Mouse (Mus musculus) cerebellum, adult 9-10 months (tissue): ENCODE measurements around the gene Tsen2.
A peak's percentile ranks its signal among the peaks of the same experiment; 100 is the strongest.

Source experiments
- DNase-seq: peaks from one replicate; pipeline ENCODE4 v3.0.0; 2022

The Tsen2 gene

GRCm38 (mm10) chr6:115542341-115542740 is 2.1 kb upstream of the Tsen2 start:
- no peak for DNase-seq

DNA sequence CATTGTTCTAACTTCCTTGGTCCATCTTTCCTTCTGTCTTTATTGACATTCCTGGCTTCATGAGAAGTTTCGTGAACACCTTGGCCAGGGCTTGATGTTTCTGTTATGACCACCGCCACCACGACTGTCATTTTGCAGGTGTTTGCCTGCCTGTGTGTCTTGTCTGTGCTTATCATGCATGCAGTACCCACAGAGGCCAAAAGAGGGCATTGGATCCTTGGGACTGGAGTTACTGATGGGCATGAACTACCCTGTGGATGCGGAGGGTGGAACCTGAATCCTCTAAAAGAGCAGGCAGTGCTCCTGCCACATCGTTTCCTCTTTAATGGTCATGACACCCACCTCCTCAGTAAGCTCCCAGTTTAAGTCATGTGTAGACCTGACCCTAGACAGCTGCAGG is 1.8 kb downstream of the Tsen2 start:
- DNase-seq = peak; percentile 60

DNA sequence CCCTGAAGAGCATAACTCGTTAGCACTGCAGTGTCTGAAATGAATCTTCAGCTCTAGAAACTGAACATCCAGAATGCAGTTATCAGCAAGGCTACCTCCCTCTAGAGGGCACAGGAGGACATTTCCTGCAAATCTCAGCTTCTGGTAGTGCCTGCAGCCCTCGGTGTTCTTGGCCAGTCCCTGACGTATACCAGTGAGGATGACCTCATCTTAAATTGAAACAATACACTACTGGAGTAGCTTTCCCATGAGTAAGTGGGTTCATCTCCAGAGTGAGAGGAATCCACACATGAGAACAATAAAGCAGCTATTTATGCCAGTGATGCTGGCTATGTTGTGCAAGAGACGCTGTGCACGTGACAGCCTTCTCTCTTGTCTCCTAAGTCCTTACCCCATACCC is 11.0 kb downstream of the Tsen2 start:
- DNase-seq = no peak

- no peak for DNase-seq
These were observed 13.7 kb downstream of the Tsen2 start for GRCm38 (mm10) chr6:115558176-115558575.

DNA sequence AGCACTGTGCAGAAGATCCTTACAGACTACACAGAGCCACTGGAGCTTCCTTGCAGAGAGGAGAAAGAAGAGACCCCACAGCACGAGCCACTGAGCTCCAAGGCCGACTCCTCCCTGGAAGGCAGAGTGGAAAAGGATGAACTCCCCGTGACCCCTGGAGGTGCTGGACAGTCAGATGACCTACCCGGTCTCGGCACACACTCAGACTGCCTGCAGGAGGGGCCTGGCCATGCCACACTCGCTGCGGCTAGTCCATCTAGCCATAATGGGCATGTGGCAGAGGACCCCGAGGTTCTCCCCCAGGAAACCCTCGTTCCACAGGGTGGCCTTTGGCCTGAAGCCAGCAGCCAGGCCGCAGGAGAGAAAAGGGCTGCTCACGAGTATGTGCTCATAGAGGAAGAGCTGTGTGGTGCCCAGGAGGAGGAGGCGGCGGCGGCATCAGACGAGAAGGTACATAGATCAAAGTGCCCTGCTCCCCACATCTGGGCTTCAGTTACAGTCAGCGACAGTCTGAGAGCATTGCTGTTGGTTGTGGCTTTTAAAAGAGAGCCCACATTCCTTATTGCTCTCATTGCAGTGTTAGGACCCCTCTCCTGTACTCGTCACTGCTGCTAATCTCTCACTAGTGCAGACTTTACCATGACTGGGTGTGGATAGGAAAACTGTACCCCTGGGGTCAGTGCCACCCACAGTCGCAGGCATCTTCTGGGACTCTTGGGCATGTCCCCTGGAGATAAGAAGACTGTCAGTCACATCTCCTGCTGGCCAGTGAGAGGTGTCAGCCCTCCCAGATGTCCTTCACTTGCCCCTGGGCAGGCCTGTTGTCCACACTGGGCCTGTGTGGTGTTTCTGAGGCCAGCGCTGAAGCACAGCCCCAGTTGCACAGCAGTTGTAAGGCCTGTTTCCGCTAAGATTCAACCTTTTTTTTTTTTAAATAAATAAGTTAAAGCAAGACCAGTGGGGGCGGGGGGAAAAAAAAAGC is 15.5 kb downstream of the Tsen2 start:
- DNase-seq = no peak

GRCm38 (mm10) chr6:115565479-115566045 is 21.1 kb downstream of the Tsen2 start:
- no peak for DNase-seq

DNA sequence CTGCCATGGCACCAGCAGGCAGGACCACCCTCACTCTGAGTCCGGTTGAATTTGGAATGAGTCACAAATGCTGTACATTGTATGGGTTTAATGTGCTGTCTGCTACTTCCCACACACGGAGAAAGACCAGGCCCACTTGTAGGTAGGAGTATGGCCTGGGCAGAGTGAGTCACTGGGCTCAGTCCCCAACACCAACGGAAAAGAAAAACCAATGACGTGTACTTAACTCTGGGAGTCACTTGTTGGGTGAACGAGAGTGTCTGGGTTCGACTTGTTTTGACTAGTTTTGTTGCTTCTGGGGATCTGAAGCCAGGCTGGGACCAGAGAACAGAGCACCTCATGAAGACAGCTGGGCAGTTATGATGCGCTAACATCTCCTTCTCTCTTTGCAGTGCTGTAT is 29.7 kb downstream of the Tsen2 start:
- DNase-seq = no peak

GRCm38 (mm10) chr6:115577407-115577806 is 32.9 kb downstream of the Tsen2 start:
- DNase-seq = no peak

- no peak for DNase-seq
These were observed 33.5 kb downstream of the Tsen2 start for GRCm38 (mm10) chr6:115577941-115578340.

DNA sequence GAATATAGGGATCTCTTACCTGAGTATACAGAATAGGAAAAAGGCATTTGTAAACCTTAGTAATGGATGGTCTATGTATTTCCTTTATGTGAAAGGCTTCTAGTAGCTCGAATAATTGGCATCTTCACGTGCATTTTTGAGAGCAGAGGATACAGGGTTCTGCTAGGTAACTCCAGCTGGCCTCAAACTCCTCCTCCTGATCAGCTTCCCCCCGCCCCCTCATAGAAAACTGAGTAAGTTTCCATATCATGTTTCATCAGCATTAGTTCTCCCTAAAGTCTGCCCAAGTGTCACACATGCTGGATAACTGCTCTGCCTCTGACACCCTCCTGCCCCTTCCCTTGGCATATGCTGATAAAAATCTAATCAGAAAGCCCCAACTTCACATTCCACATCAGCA is 36.3 kb downstream of the Tsen2 start:
- no peak for DNase-seq

- DNase-seq = no peak
These were observed 38.1 kb downstream of the Tsen2 start for GRCm38 (mm10) chr6:115582328-115583115.

DNA sequence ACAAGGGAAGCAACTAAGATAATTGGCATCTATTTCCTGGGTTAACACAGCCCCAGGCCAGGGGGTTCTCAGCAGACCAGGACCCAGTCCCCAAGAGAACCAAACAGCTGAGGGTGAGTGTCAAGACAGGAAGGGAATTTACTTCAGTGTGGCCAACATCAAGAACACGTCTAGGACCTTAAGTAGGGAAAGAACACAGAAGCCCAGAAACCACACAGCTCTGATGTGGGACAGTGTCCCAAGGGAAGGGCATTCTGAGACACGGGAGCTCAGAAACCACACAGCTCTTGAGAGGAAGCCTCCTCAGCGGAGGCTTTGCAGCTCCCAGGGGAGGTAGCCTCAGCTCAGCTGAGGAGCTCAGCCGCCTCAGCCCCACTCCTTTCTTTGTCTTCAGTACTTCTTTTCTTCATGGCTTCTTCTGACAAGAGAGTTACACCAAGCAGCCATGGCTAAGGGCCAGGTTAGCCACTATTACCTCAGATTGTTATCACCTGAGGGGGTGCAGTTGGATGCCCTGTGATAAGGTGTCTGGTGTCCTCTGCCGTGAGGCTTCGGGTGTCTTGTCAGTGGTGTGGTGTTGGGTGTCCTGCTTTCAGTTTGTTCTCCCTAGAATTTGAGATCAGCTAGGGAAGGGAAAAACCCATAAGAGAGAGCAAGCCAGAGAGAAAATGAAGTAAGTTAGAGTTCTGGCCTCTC is 39.1 kb downstream of the Tsen2 start:
- no peak for DNase-seq

DNA sequence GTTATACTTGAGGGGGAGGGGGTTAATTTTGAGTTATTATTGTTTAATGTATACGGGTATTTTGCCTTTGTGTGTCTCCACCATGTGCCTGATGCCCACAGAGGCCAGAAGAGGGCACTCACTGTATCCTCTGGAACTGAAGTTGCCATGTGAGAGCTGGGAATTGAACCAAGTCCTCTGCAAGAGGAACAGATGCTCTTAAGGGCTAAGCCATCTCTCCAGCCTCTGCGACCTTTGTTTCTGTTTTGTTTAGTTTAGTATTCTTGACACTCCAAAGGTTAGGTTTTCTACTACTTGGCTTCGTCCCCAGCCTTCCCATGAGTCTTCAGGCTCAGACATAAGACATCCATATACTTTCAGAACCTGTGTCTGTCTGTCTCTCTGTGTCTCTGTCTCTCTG is 39.7 kb downstream of the Tsen2 start:
- no peak for DNase-seq

GRCm38 (mm10) chr6:115586321-115586720 is 41.9 kb downstream of the Tsen2 start:
- DNase-seq = no peak

GRCm38 (mm10) chr6:115591692-115592359 is 47.4 kb downstream of the Tsen2 start:
- no peak for DNase-seq

GRCm38 (mm10) chr6:115592458-115592857 is 48.0 kb downstream of the Tsen2 start, which contains the start of gene Mkrn2os:
Gene Mkrn2os (minus strand): TSS chr6:115592576.
- DNase-seq = no peak

DNA sequence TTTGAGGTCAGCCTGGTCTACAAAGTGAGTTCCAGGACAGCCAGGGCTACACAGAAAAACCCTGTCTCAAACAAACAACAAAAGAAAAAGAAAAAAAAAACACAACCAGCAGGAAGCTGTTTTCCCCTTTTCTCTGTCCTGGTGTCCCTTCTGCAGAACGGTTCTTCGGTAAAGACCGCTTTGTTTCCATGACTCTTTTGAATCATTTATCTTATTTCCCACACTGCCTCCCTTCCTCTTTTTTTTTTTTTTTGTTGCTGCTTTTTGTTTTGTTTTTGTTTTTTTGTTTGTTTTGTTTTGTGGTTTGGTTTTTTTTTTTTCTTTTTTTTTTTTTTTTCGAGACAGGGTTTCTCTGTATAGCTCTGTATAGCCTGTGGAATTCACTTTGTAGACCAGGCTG is 48.8 kb downstream of the Tsen2 start:
- no peak for DNase-seq

DNA sequence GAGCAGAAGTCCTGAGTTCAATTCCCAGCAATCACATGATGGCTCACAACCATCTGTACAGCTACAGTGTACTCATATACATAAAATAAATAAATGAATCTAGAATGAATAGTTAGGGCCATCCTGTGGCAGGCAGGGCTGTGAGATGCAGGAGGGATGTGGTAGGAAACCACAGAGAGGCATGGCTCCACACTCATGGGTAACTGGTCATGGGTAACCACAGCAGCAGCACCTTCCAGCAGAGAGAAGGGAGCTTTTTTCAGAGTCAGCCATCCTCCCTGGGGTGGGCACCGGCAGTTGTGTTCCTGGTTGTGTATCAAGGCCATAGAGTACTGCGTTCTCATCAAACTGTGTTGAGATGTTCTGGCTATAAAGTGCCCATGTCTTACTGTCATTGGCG is 50.0 kb downstream of the Tsen2 start:
- DNase-seq = no peak

DNA sequence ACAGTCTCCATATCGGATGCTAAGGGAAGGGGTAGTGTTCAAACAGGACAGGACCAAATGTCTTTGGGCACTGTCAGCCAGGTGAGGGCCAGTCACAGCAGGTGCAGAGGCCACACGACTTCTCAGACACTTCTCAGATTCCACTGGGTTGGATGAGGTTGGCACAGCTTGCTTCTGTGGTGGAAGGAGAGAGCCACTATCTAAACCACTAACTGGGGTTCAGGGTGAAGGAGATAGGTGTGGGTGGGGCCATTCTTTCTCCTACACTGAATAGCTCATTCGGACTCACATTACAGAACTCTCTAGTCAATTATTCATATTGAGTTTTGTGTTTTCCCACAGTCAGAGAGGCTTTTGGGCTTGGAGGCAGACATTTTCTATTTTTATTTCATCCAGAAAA is 51.2 kb downstream of the Tsen2 start:
- no peak for DNase-seq

GRCm38 (mm10) chr6:115601322-115601714 is 56.9 kb downstream of the Tsen2 start:
- DNase-seq = no peak

- DNase-seq = peak; percentile 82
These were observed 57.5 kb downstream of the Tsen2 start, which contains the start of gene Mkrn2 for GRCm38 (mm10) chr6:115601715-115602523. Gene Mkrn2 (plus strand): TSS chr6:115601902.
